Mouse (Mus musculus) E14TG2a.4 (cell line): ENCODE results near the gene Stpg3.

ENCODE experiments used
- CTCF ChIP-seq: conservative IDR thresholded peaks from 2 replicates; pipeline ENCODE4 v1.5.1; 2014; ENCODE audit warnings: low read length
- NANOG ChIP-seq: IDR thresholded peaks from 2 replicates; pipeline ENCODE4 v1.6.1; 2014; ENCODE audit warnings: borderline replicate concordance, low read length, mixed read lengths
- POU5F1 ChIP-seq: IDR thresholded peaks from 2 replicates; pipeline ENCODE4 v1.6.1; 2014; ENCODE audit warnings: low read length, borderline replicate concordance

- TF ChIP-seq CTCF (no peak), NANOG (no peak), POU5F1 (no peak)
These were observed 27.9 kb downstream of the Stpg3 start for GRCm38 (mm10) chr2:25186575-25186930.
